Mouse (Mus musculus): ENCODE data around the gene Abca4.
A peak's percentile ranks its signal among the peaks of the same experiment; 100 is the strongest.
"Not testable (repeated sequence)": the region's sequence is repeated elsewhere in the genome, so short reads cannot be mapped to it uniquely, and the experiment has no call there.

Gene Abca4

DNA sequence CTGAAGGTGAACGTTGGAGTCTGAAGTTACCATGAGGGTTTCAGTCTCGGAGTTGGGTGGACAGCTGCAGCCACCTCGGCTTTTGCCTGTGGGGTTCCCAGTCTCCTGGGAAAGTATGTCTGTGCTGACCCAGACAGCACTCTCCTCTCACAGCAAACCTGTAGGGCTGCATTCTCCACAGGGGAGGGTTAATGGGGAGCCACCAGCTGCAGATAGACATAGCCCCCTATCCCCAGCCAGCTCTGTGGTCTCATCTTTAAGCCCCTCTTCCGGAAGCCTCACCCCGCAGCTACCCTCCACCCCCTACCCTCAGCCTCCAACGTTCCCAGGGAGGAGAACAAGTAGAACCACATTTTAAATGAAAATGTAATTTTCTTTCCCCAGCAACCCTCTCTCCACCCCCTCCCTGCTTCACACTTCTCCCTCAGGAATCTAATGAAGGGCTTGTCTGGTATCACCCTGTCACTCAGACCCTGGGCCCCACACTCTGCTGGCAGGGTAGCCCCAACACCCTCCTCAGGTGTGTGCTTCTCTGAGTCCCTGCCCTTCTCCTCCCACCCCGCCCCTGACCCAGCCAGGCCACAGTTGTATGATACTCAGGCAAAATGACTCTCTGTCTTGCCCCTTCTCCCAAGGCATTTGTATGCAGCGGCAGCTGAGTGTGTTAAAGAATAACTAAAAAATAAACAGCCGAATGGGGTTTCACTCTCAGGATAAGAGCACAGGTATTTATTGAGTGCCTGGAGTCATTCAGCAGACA lies 14.4 kb downstream of the Abca4 start:
- no peak for DNase-seq (ENCODE audit: low read depth, low spot score)

- DNase-seq (ENCODE audit: low read depth, low spot score), result no peak
Measured at GRCm38 (mm10) chr3:122062586-122062985, 18.3 kb downstream of the Abca4 start.

GRCm38 (mm10) chr3:122064556-122065410 lies 20.5 kb downstream of the Abca4 start:
- no peak for DNase-seq (ENCODE audit: low read depth, low spot score)

GRCm38 (mm10) chr3:122071769-122072168 lies 27.5 kb downstream of the Abca4 start:
- DNase-seq (ENCODE audit: low read depth, low spot score), result no peak

GRCm38 (mm10) chr3:122072646-122073571 lies 28.7 kb downstream of the Abca4 start:
- no peak for DNase-seq (ENCODE audit: low read depth, low spot score)

GRCm38 (mm10) chr3:122073595-122073994 lies 29.4 kb downstream of the Abca4 start:
- no peak for DNase-seq (ENCODE audit: low read depth, low spot score)

DNA sequence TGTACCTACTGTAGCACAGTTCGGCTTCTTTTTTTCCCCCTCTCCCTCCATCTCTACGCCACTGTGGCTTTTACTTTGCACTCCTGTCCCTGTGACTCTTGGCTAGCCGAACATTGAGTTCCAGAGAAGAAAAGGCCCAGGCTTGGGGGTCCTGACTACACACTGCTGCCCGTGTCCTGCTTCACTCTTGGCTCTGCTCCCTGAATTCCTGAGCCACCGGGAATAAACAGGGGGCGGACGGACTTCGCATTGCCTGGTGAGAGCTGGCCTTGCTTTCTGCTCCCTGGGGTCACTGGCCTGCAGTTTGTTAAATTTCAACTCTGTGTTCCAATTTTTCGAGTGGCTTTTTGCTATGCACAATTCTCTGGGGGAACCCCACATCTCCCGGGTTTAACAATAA lies 30.1 kb downstream of the Abca4 start:
- no peak for DNase-seq (ENCODE audit: low read depth, low spot score)

- peak; percentile 39 for DNase-seq (ENCODE audit: low read depth, low spot score)
Measured at GRCm38 (mm10) chr3:122078141-122078540, 33.9 kb downstream of the Abca4 start.

DNA sequence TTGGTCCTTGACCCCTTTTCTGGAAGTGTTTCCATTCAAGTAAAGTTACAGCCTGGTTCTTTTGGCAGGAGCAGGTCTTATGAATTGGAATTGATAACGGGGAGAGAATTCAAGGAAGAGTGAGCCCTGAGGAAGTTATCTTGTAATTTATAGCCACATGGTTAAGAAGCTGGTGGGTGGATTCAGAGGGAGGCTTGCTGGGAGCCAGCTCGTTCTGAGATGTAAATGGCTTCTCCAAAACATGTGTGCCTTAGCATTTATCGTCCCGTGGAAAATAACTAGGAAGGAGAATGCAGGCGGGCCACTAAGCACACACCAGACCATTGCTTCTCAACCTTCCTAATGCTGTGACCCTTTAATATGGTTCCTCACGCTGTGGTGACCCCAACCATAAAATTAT lies 34.9 kb downstream of the Abca4 start:
- no peak for DNase-seq (ENCODE audit: low read depth, low spot score)

DNA sequence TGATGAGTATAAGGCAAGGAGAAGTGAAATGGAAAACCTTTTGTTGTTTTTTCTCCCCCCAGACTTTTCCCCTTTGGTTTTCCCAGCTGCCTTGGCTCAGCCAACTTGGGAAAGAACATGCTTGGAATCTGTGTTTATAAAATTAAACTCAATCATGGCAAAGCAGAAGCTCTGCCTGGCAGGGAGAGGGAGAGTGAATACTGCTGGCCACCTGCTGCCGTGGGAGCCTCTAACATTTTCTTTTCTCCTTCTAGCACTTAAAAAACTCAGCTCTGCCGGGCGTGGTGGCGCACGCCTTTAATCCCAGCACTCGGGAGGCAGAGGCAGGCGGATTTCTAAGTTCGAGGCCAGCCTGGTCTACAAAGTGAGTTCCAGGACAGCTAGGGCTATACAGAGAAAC lies 37.4 kb downstream of the Abca4 start:
- not testable (repeated sequence) for DNase-seq (ENCODE audit: low read depth, low spot score)

DNA sequence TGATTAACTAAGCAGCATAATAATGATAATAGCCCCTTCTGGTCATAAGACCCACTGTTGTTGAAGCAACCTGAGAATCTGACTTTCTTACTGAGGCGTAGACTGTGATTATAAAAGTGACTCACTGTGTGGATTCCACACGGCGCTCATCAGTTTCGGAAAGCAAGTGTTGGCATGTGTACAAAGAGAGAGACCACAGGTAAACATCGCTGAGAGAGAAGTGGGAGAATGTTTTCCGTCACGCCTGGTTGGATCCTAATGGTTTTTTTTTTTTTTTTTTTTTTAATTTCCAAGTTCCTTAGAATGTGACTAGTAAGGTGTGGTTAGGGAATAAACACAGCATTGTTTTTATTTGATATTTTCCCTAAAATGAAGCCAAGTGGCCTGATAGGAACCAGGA lies 38.1 kb downstream of the Abca4 start:
- DNase-seq (ENCODE audit: low read depth, low spot score), result no peak

GRCm38 (mm10) chr3:122085157-122085989 lies 41.1 kb downstream of the Abca4 start:
- DNase-seq (ENCODE audit: low read depth, low spot score), result no peak

DNA sequence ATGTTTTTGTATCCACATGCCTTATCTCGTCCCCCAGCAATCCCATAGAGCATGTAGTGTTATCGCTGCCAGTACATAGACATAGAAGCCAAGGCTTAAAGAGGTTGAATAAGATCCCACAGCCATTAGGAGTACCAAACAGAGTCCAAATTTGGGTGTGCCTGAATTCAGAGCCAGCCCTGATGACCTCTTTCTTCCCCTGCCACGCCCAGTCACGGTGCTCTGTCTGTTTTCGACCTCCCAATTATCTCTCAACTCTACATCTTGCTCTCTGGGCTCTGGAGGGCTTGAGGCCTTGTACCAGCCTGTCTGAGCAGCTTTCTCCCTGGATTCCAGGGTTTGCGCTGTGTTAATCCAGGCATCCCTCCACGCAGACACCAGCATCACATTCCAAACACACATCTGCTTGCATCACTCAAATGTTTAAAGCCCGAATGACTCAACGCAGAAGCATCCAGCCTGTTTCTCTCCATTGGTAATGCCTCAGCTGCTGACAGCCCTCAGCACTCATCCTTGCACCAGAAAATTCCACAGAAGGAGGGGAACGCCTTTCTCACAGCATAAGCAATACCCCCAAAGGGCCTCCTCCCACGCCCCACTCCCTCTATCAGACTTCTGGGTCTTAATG lies 43.9 kb downstream of the Abca4 start:
- DNase-seq (ENCODE audit: low read depth, low spot score), result no peak

DNA sequence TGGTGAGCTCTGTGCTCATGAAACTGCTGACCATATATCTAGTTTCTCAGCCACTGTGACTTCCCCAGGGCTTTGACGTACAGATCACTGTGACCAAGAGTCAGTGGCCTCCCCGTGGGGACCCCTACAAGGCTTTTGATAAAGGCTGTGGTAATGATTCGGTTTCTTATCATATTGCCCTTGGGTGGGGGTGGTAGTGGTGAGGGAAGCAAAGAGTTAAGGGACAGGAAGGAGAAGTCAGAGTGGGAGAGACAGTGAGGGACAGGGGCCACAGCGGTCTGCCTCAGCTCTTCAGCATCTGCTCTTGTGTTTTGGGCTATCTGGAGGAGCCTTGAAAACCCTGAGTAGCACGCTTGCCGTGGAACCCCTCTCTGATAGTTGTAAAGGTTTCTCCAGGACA lies 46.1 kb downstream of the Abca4 start:
- no peak for DNase-seq (ENCODE audit: low read depth, low spot score)

GRCm38 (mm10) chr3:122099713-122100112 lies 55.5 kb downstream of the Abca4 start:
- no peak for DNase-seq (ENCODE audit: low read depth, low spot score)

DNA sequence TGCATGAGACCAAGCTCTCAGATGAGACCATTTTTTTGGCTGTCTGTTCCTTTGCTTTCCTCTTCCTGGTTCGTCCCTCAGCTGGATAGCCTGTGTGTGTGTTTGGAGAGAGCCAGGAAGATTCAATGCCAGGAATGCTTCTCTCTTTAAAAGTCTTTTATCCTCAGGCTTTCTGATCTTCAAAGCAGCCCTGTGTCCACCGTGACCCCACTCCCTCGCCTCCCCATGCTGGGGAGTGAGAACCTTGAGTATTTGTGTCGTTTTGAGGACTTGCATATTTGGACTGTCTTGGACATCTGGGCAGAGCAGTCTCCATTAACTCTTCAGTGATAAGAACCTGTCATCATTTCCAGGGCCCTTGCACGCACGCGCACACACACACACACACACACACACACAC lies 57.8 kb downstream of the Abca4 start:
- DNase-seq (ENCODE audit: low read depth, low spot score), result no peak

DNA sequence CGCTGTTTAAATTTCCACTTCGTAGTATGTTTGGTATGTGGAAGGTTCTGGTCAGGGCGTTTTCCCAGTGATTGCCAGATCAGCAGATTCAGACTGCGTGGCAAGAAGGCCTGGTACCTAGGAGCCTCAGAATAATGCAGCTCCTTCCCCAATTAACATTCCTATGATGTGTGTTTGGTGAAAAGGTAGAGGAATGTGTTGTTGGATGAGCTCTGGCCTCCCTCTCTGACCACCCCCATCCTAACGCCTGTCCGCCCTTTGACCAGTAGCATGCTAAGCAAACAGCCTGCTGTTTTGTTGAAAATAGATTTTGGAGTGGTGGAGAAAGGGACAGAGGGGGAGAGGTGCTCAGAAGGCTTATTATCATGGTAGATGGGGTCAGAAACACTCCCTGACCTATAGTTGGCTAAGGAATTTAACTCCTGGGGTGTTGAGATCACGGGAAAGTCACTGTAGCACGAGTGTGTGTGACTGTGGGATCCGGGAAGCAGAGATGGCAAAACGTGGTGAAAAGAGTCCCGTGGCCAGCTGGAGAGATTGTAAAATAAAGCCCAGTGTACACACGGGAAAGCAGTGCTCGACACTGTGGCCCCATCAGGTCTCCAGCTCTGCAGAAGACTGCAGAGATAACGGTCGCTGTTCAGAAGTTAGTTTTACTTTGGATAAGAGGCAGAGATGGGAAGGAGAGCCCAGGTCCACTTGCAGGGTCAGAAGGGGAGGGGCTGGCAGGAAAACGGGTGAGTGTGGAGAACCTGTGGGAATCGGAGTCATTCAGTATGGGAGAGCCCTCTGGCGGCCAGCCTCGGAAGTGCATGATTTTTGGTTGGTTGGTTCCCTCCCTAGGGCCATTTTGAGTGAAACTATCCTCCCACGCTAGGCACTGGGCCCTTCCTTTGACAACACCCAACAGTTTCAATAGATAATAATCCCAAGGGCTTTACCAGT lies 59.9 kb downstream of the Abca4 start:
- DNase-seq (ENCODE audit: low read depth, low spot score), result peak; percentile 74

DNA sequence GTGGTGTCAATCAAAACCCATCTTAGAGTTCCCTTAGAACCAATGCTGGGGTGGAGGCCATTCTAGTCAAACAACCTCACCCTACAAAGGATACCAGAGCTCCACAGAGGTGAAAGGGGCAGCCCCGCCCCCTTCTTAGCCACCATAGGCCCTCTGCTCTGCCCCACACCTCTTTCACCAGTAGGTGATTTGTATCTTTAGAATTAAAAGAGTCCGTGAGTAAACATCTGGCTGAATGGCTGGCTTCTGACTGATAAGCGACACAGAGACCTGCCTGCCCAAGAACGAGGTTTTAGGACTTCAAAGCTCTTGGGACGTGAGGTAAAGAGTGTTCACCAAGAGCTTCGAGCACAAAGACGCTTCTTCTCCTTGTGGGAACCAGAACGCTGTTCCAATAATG lies 62.7 kb downstream of the Abca4 start:
- no peak for DNase-seq (ENCODE audit: low read depth, low spot score)

DNA sequence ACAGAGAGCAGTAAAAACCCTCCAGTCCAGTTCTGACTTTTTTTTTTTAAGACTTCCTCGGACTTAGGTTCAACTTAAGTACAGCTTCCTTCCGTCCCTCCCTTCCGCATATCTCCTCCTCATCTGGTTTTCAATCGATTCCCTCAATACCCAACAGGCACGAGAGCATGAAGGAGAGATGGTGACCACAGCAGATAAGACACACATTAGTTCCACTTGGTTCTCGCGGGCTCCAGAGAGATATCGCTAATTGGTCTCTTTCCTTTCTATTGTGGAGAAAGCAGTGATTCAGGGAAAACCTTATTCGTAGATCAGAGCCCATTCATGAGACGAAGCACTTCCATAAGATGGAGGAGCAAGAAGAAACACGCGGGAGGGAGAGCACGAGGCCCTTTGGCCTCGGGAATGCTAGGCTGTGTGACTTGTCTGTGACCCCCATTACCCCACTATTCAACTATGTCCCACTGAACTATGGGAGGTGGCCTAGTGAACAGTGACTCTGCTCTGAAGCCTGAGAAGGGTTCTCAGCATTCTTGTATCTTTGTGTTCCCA lies 63.5 kb downstream of the Abca4 start:
- no peak for DNase-seq (ENCODE audit: low read depth, low spot score)
